Mouse (Mus musculus): ENCODE measurements around the gene Gm10337.

Gm10337 gene

GRCm38 (mm10) chr15:102500479-102500878, 3.0 kb upstream of the Gm10337 start:
- DNase-seq (ENCODE audit: low spot score), result no peak

GRCm38 (mm10) chr15:102501084-102501814, 2.3 kb upstream of the Gm10337 start:
- no peak for DNase-seq (ENCODE audit: low spot score)

GRCm38 (mm10) chr15:102502254-102502840, 1.2 kb upstream of the Gm10337 start:
- DNase-seq (ENCODE audit: low spot score), result no peak

- DNase-seq (ENCODE audit: low spot score), result no peak
These were observed 631 bp downstream of the Gm10337 start for GRCm38 (mm10) chr15:102503924-102504782.

GRCm38 (mm10) chr15:102505073-102505769, 1.7 kb downstream of the Gm10337 start:
- no peak for DNase-seq (ENCODE audit: low spot score)

- DNase-seq (ENCODE audit: low spot score), result no peak
These were observed 2.4 kb downstream of the Gm10337 start for GRCm38 (mm10) chr15:102505770-102506463.

GRCm38 (mm10) chr15:102506464-102506830, 2.9 kb downstream of the Gm10337 start:
- no peak for DNase-seq (ENCODE audit: low spot score)

- DNase-seq (ENCODE audit: low spot score), result no peak
These were observed 3.3 kb downstream of the Gm10337 start for GRCm38 (mm10) chr15:102506864-102507263.

- DNase-seq (ENCODE audit: low spot score), result no peak
These were observed 4.0 kb downstream of the Gm10337 start for GRCm38 (mm10) chr15:102507561-102507960.

- DNase-seq (ENCODE audit: low spot score), result no peak
These were observed 4.8 kb downstream of the Gm10337 start for GRCm38 (mm10) chr15:102508336-102508735.

- no peak for DNase-seq (ENCODE audit: low spot score)
These were observed 6.6 kb downstream of the Gm10337 start for GRCm38 (mm10) chr15:102510110-102510509.

GRCm38 (mm10) chr15:102510590-102511284, 7.2 kb downstream of the Gm10337 start:
- peak; percentile 96 for DNase-seq (ENCODE audit: low spot score)

GRCm38 (mm10) chr15:102511285-102511833, 7.8 kb downstream of the Gm10337 start:
- peak; percentile 61 for DNase-seq (ENCODE audit: low spot score)

GRCm38 (mm10) chr15:102512010-102512409, 8.5 kb downstream of the Gm10337 start:
- DNase-seq (ENCODE audit: low spot score), result peak; percentile 30

- DNase-seq (ENCODE audit: low spot score), result no peak
These were observed 8.9 kb downstream of the Gm10337 start for GRCm38 (mm10) chr15:102512471-102512870.

GRCm38 (mm10) chr15:102513004-102513403, 9.5 kb downstream of the Gm10337 start:
- no peak for DNase-seq (ENCODE audit: low spot score)

- DNase-seq (ENCODE audit: low spot score), result no peak
These were observed 11.7 kb downstream of the Gm10337 start for GRCm38 (mm10) chr15:102515261-102515660.

- no peak for DNase-seq (ENCODE audit: low spot score)
These were observed 12.3 kb downstream of the Gm10337 start for GRCm38 (mm10) chr15:102515791-102516190.

GRCm38 (mm10) chr15:102516293-102516692, 12.8 kb downstream of the Gm10337 start:
- no peak for DNase-seq (ENCODE audit: low spot score)

- DNase-seq (ENCODE audit: low spot score), result peak; percentile 73
These were observed 13.3 kb downstream of the Gm10337 start, which contains the start of gene Map3k12 for GRCm38 (mm10) chr15:102516728-102517404. TSS of gene Map3k12 (minus strand) at chr15:102517064.
